Mouse (Mus musculus): ENCODE data around the gene Mphosph10. TPM values are rescaled to one million over a fixed set of nuclear protein-coding genes. Genes with fewer than 3 reads are reported as not detected.

The Mphosph10 gene
- polyA plus RNA-seq, 1 experiment = 7.4 TPM

- no peak for TF ChIP-seq GATA1 (IDR thresholded peaks at IDR 0.05; ENCODE audit: low read length)
Observed at GRCm38 (mm10) chr7:64360586-64360945, 31.5 kb downstream of the Mphosph10 start.

GRCm38 (mm10) chr7:64359943-64360585 lies 32.0 kb downstream of the Mphosph10 start:
- no peak for TF ChIP-seq GATA1 (IDR thresholded peaks at IDR 0.05; ENCODE audit: low read length)

GRCm38 (mm10) chr7:64358666-64359065 lies 33.4 kb downstream of the Mphosph10 start:
- no peak for TF ChIP-seq GATA1 (IDR thresholded peaks at IDR 0.05; ENCODE audit: low read length)

- TF ChIP-seq GATA1 (IDR thresholded peaks at IDR 0.05; ENCODE audit: low read length) = no peak
Observed at GRCm38 (mm10) chr7:64357405-64357804, 34.7 kb downstream of the Mphosph10 start.

- TF ChIP-seq GATA1 (IDR thresholded peaks at IDR 0.05; ENCODE audit: low read length) = no peak
Observed at GRCm38 (mm10) chr7:64356661-64357060, 35.4 kb downstream of the Mphosph10 start.

- no peak for TF ChIP-seq GATA1 (IDR thresholded peaks at IDR 0.05; ENCODE audit: low read length)
Observed at GRCm38 (mm10) chr7:64354206-64354605, 37.9 kb downstream of the Mphosph10 start.

- TF ChIP-seq GATA1 (IDR thresholded peaks at IDR 0.05; ENCODE audit: low read length) = no peak
Observed at GRCm38 (mm10) chr7:64351087-64351486, 41.0 kb downstream of the Mphosph10 start.

GRCm38 (mm10) chr7:64349147-64349861 lies 42.8 kb downstream of the Mphosph10 start:
- TF ChIP-seq GATA1 (IDR thresholded peaks at IDR 0.05; ENCODE audit: low read length) = no peak

- TF ChIP-seq GATA1 (IDR thresholded peaks at IDR 0.05; ENCODE audit: low read length) = no peak
Observed at GRCm38 (mm10) chr7:64347813-64348212, 44.3 kb downstream of the Mphosph10 start.

GRCm38 (mm10) chr7:64332686-64333085 lies 59.4 kb downstream of the Mphosph10 start:
- TF ChIP-seq GATA1 (IDR thresholded peaks at IDR 0.05; ENCODE audit: low read length) = no peak

GRCm38 (mm10) chr7:64331309-64331708 lies 60.8 kb downstream of the Mphosph10 start:
- no peak for TF ChIP-seq GATA1 (IDR thresholded peaks at IDR 0.05; ENCODE audit: low read length)

GRCm38 (mm10) chr7:64327486-64327885 lies 64.6 kb downstream of the Mphosph10 start:
- TF ChIP-seq GATA1 (IDR thresholded peaks at IDR 0.05; ENCODE audit: low read length) = no peak

- TF ChIP-seq GATA1 (IDR thresholded peaks at IDR 0.05; ENCODE audit: low read length) = no peak
Observed at GRCm38 (mm10) chr7:64326892-64327291, 65.2 kb downstream of the Mphosph10 start.

Other genes with a start within 250 kb of the Mphosph10 start
- gene Trpm1, start 238.4 kb downstream of the Mphosph10 start, polyA plus RNA-seq (2012) = not detected in 2 replicates
- gene Mtmr10, start 104.6 kb downstream of the Mphosph10 start, polyA plus RNA-seq (2012) = 3.2 and 3.3 TPM in 2 replicates
- gene Fan1, start 18.2 kb downstream of the Mphosph10 start, polyA plus RNA-seq (2012) = 2.4 and 2.9 TPM in 2 replicates
- gene Mcee, start 339 bp upstream of the Mphosph10 start, polyA plus RNA-seq (2012) = 2.1 and 2.4 TPM in 2 replicates
- gene Apba2, start 109.4 kb upstream of the Mphosph10 start, polyA plus RNA-seq (2012) = not detected in 2 replicates

Measured in G1E-ER4 (cell line).